Mouse (Mus musculus) forebrain, embryonic 15.5 days (tissue): ENCODE results near the gene Mrpl51. TPM values are rescaled to one million over a fixed set of nuclear protein-coding genes. Genes with fewer than 3 reads are reported as not detected.

Source experiments
- ATAC-seq: fragments of 200-750 bp; cut with Nextera tagmentation; replicated peaks from 2 replicates; pipeline ENCODE4 v1.8.0; 2017; ENCODE audit warnings: mild to moderate bottlenecking, moderate TSS enrichment, moderate library complexity
- H3K27ac ChIP-seq: fragments of 300-500 bp; sonication (generic); replicated peaks from 2 replicates; pipeline ENCODE4 v1.5.1; 2015; ENCODE audit warnings: mild to moderate bottlenecking, inconsistent platforms
- H3K27me3 ChIP-seq: fragments of 300-500 bp; sonication (generic); 2 replicates; pipeline ENCODE4 v1.6.1; 2015; ENCODE audit warnings: inconsistent platforms
- H3K36me3 ChIP-seq: fragments of 300-500 bp; sonication (generic); 2 replicates; pipeline ENCODE4 v1.6.1; 2015; ENCODE audit warnings: mild to moderate bottlenecking, inconsistent platforms
- H3K4me1 ChIP-seq: fragments of 300-500 bp; sonication (generic); 2 replicates; pipeline ENCODE4 v1.6.1; 2015; ENCODE audit warnings: inconsistent platforms
- H3K4me2 ChIP-seq: fragments of 300-500 bp; sonication (generic); replicated peaks from 2 replicates; pipeline ENCODE4 v1.6.1; 2015; ENCODE audit warnings: mild to moderate bottlenecking, inconsistent platforms
- H3K4me3 ChIP-seq: fragments of 300-500 bp; sonication (generic); 2 replicates; pipeline ENCODE4 v1.5.1; 2015; ENCODE audit warnings: mild to moderate bottlenecking, inconsistent platforms
- H3K9ac ChIP-seq: fragments of 300-500 bp; sonication (generic); replicated peaks from 2 replicates; pipeline ENCODE4 v1.6.1; 2015; ENCODE audit warnings: mild to moderate bottlenecking, inconsistent platforms
- H3K9me3 ChIP-seq: fragments of 300-500 bp; sonication (generic); 2 replicates; pipeline ENCODE4 v1.6.1; 2016; ENCODE audit warnings: inconsistent platforms
- WGBS: fragments of 180-500 bp; shearing (Covaris S2); methylation state at CpG from one replicate; pipeline ENCODE4 v1.1.7; 2015; ENCODE audit warnings: mixed read lengths; 5-methylcytosine and 5-hydroxymethylcytosine counted together
- polyA plus RNA-seq: library from polyadenylated mRNA; unstranded; fragments of >200 nt; fragmentation: Nextera tagmentation; extraction: Ambion mirVana; gene quantifications from 2 replicates; pipeline ENCODE4 v1.2.1, GENCODE M21; 2015

Mrpl51 gene
- polyA plus RNA-seq, 1 experiment from 2014 or later = 158 TPM

DNA sequence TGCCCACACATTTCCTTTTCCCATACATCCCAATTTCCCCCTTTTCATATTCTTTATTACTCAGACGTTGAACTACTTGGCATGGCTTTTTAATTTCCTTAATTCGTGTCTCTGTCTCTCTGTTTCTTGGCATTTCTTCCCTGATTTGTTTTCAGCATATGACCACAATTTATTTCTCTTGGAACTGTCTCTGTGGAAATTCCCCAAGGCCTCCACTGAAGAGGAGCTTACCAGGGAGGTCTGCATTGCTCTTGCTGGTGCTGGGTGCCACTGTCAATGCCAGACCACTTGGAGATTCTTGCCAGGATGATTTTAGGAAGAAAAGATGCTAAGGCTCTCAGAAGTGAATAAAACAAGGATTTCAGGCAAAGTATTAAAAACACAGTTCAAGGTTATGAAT lies 21.0 kb downstream of the Mrpl51 start:
- Histone ChIP-seq H3K27ac (no peak overlapping the region), H3K4me2 (no peak overlapping the region), H3K4me1 (peaks cover 5% of the 10 kb centered on the region; the same call in 1 of the 2 replicates), H3K36me3 (no peaks in the 10 kb centered on the region), H3K27me3 (0 out of 2 replicates have a peak, but pooled peaks cover 4% of the 10 kb centered on the region), H3K9ac (no peak overlapping the region), H3K4me3 (no peak overlapping the region), H3K9me3 (no peaks in the 10 kb centered on the region)
- no peak for ATAC-seq
- 46% methylated on average over 2 of the region's 2 CpGs for WGBS

DNA sequence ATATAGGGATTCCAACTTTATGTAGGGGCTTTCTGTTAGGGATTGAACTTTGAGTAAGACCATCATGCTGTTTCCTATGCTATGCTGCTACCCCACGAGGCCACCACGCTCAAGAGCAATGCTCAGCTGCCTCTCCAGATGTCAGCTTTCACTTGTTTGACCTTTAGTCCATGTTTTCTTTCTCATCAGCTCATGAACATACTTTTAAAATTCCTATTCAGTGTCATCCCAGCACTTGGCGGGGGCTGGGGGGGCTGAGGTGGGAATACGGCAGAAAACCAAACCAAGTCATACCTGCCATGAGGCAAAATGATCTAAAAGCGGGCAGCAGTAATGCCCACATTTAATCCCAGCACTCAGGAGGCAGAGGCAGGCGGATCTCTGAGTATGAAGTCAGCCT lies 21.5 kb downstream of the Mrpl51 start:
- H3K27me3 ChIP-seq = 0 out of 2 replicates have a peak, but pooled peaks cover 4% of the 10 kb centered on the region
- H3K4me3 ChIP-seq = no peak overlapping the region
- H3K4me2 ChIP-seq = no peak overlapping the region
- H3K9me3 ChIP-seq = no peaks in the 10 kb centered on the region
- H3K9ac ChIP-seq = no peak overlapping the region
- peaks cover 5% of the 10 kb centered on the region; the same call in 1 of the 2 replicates for H3K4me1 ChIP-seq
- no peaks in the 10 kb centered on the region for H3K36me3 ChIP-seq
- 78% methylated on average over 6 of the region's 6 CpGs for WGBS
- H3K27ac ChIP-seq = no peak overlapping the region
- no peak for ATAC-seq

DNA sequence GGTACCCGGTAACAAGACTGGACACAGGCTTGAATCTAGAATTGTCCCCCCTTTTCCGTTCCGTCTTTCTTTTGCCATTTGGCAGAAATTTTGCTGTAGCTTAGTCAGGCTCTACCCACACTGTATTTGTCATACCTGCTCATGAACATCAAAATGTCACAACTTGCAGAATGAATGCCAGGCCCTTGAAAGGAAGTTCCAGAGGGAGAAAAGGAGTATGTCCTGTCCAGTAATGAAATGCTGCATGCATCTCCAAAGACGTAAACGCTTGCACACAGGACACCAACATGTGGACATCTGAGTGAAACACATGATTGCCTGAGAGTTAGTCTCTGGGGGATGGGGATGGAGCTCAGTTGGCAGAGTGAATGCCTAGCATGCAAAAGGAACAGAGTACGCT lies 22.1 kb downstream of the Mrpl51 start:
- 81% methylated on average over 6 of the region's 6 CpGs for WGBS
- no peak for ATAC-seq
- no peak overlapping the region for H3K4me3 ChIP-seq

DNA sequence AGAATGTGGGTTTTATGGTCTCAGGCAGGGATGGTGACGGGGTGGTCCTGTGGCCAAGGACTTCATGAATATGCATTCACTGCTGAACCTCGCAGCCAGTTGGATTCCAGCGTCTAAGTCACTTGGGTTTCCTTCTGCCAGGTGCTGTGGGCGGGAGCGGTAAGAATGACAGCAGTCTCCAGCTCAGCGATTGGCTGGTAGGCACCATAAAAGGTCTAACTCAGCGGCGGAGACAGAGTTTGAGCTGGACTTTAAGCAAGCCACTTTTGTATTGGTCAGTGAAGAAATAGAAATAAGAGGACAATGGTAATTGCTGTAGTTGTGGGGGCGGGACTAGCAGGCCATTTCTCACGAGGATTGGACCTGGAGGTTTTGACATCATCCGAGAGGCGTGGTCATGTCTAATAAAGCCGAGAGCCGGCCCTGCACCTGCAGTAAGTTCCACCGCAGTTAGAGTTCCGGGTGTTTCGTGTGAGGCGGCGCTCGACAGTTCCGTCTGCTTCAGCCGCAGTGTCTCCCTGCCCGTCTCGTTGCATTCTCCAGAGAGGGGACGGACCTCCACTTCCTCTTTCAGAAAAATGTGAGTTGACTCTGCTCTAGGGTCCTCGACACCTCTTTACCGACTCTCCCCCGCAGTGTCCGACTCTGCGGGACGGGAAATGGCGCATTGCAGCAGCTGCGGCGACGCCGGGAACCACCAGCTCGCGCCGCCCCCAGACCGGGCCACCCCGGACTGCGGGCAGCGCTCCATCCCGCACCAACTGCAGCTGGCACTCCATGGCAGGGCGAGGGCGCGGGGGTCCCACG lies 23.8 kb downstream of the Mrpl51 start, which contains the start of gene Vamp1:
Gene Vamp1, plus strand, starts transcription at position 404 of the 807 bp plus-strand sequence.
- under 1% methylated on average over 48 of the region's 48 CpGs for WGBS
- peak within 1 kb of the TSS; percentile 63 for H3K4me3 ChIP-seq
- ATAC-seq = peak; percentile 97
- peak within 1 kb of the TSS; percentile 95 for H3K4me2 ChIP-seq
- peak within 1 kb of the TSS; percentile 66 for H3K27ac ChIP-seq
- peak within 1 kb of the TSS; percentile 69 for H3K9ac ChIP-seq
- H3K9me3 ChIP-seq = no peaks in the 10 kb centered on the region
- peaks cover 5% of the 10 kb centered on the region; the same call in 1 of the 2 replicates for H3K4me1 ChIP-seq
- H3K27me3 ChIP-seq = 0 out of 2 replicates have a peak, but pooled peaks cover 4% of the 10 kb centered on the region
- H3K36me3 ChIP-seq = no peaks in the 10 kb centered on the region

More for the DNA sequence above, 22.1 kb downstream of the Mrpl51 start:
- 0 out of 2 replicates have a peak, but pooled peaks cover 4% of the 10 kb centered on the region for H3K27me3 ChIP-seq
- H3K9me3 ChIP-seq = no peaks in the 10 kb centered on the region
- peaks cover 5% of the 10 kb centered on the region; the same call in 1 of the 2 replicates for H3K4me1 ChIP-seq
- no peaks in the 10 kb centered on the region for H3K36me3 ChIP-seq
- no peak overlapping the region for H3K27ac ChIP-seq
- H3K4me2 ChIP-seq = no peak overlapping the region
- H3K9ac ChIP-seq = no peak overlapping the region

DNA sequence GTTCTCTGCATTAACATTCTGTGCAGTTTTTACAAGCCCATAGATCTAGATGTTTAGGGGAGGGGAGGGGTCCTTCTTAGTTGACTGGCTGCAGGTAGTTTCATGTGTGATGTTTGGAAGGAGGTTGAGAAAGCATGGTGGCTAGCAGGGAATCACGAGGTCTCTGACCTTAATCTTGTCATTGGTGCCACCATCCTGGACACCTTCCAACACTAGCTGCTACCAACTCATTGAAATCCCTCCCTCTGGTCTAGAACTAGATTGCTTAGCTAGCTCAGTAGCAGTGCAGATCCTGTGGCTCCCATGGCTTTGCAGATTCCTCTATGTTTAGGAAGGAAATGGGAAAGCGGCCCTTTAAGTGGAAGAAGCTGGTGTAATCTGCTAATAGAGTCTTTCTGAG lies 25.3 kb downstream of the Mrpl51 start:
- Histone ChIP-seq H3K4me1 (peaks cover 5% of the 10 kb centered on the region; the same call in 1 of the 2 replicates), H3K4me3 (no peak overlapping the region), H3K4me2 (no peak overlapping the region), H3K9ac (no peak overlapping the region), H3K36me3 (no peaks in the 10 kb centered on the region), H3K27ac (no peak overlapping the region), H3K9me3 (no peaks in the 10 kb centered on the region), H3K27me3 (no peaks in the 10 kb centered on the region)
- 87% methylated on average over 2 of the region's 2 CpGs for WGBS
- ATAC-seq = no peak

DNA sequence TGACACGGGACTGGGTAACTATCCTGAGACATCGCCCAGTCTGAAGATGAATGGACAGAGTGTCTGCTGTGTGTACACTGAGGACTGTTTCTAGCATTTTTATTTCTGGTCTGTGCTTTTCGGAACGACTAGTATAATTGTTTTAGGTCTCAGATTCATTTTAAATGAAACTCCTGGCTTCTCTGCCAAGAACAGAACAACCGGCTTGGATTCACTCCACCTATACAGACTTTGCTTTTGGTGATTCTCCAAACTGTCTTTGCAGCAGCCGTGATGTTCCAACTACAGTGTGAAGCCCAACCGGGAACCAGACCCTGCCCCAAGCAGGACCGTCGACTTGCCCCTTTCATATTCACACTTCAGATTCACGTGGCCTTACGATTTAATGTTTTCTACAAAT lies 26.3 kb downstream of the Mrpl51 start:
- Histone ChIP-seq H3K9ac (no peak overlapping the region), H3K36me3 (no peaks in the 10 kb centered on the region), H3K4me1 (peaks cover 5% of the 10 kb centered on the region; the same call in 1 of the 2 replicates), H3K4me2 (no peak overlapping the region), H3K27me3 (no peaks in the 10 kb centered on the region), H3K27ac (no peak overlapping the region), H3K4me3 (no peak overlapping the region), H3K9me3 (no peaks in the 10 kb centered on the region)
- 85% methylated on average over 11 of the region's 11 CpGs for WGBS
- no peak for ATAC-seq

DNA sequence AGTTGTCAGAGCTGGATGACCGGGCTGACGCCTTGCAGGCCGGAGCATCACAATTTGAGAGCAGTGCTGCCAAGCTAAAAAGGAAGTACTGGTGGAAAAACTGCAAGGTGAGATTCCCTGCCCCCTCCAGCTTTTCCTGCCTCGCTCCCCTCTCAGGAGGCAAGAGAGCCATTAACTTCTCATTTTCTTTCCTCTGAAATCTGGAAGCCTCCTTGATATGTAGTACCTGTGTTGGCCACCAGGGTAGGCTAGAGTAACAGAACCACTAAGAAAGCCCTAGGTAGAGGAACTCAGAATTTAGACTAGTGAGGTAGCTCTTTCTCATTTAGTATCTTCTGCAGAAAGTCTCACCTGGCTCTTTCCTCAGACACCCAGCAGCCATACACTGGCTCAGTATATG lies 27.4 kb downstream of the Mrpl51 start:
- Histone ChIP-seq H3K27ac (no peak overlapping the region), H3K27me3 (no peaks in the 10 kb centered on the region), H3K4me2 (no peak overlapping the region), H3K9me3 (no peaks in the 10 kb centered on the region), H3K36me3 (no peaks in the 10 kb centered on the region), H3K9ac (no peak overlapping the region), H3K4me3 (no peak overlapping the region), H3K4me1 (peaks cover 5% of the 10 kb centered on the region; the same call in 1 of the 2 replicates)
- ATAC-seq = no peak
- 79% methylated on average over 4 of the region's 4 CpGs for WGBS

DNA sequence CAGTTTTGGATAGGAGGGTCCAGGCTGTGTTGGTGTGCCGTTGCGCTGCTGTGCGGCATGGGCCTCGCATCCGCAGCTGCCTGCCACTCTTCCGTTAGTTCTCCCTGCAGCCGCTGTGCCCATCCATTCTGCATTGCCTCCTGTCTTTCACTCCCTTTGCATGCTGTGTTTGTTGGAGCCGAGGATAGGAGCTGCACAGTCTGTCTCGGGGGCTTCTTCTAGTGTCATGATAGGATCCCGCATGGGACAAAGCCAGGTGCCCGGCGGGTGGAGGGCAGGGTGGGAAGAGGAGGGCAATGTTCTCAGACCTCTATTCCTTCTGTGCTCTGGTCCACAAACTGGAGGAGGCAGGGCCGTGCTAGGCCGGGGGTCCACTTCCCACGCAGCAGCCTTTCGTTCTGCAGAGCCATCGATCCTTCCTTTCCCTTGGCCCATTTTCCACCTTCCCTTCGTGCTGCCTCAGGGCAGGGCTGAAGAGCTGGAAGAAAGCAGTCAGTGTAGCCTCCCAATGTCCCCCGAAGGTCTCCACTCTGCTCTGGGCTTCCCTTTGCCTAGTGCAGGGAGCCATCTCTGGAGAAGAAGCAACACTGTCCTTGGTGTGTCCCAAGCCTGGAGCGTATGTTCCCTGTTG lies 29.6 kb downstream of the Mrpl51 start:
- H3K4me1 ChIP-seq = peaks cover under 1% of the 10 kb centered on the region; the same call in 1 of the 2 replicates
- no peak overlapping the region for H3K4me2 ChIP-seq
- no peak overlapping the region for H3K9ac ChIP-seq
- H3K4me3 ChIP-seq = no peak overlapping the region
- H3K9me3 ChIP-seq = no peaks in the 10 kb centered on the region
- no peak overlapping the region for H3K27ac ChIP-seq
- no peaks in the 10 kb centered on the region for H3K36me3 ChIP-seq
- H3K27me3 ChIP-seq = no peaks in the 10 kb centered on the region
- no peak for ATAC-seq
- WGBS = 90% methylated on average over 20 of the region's 20 CpGs

DNA sequence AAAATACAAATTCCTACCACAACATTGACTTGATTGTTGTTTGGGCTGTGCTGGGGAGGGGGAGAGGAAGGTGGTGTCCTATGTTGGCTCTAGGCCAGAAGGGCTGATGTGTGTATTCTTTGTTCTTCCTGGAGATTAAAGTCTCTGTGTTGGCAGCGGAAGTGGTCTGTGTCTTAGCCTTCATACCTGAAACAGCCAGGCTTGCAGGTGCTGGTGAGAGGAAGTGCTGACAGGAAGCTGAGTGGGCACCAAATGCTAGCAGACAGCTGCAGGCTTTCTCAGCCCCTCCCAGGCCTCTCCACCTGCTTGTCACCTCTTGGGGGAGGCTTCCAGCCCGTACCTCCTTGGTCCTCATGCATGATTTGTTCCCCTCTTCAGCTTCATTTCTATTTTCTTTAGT lies 30.5 kb downstream of the Mrpl51 start:
- no peak for ATAC-seq
- no peak overlapping the region for H3K4me2 ChIP-seq
- no peak overlapping the region for H3K9ac ChIP-seq
- no peaks in the 10 kb centered on the region for H3K27me3 ChIP-seq
- H3K9me3 ChIP-seq = no peaks in the 10 kb centered on the region
- no peak overlapping the region for H3K27ac ChIP-seq
- no peaks in the 10 kb centered on the region for H3K36me3 ChIP-seq
- no peaks in the 10 kb centered on the region for H3K4me1 ChIP-seq
- no peak overlapping the region for H3K4me3 ChIP-seq
- WGBS = 60% methylated on average over 2 of the region's 2 CpGs

DNA sequence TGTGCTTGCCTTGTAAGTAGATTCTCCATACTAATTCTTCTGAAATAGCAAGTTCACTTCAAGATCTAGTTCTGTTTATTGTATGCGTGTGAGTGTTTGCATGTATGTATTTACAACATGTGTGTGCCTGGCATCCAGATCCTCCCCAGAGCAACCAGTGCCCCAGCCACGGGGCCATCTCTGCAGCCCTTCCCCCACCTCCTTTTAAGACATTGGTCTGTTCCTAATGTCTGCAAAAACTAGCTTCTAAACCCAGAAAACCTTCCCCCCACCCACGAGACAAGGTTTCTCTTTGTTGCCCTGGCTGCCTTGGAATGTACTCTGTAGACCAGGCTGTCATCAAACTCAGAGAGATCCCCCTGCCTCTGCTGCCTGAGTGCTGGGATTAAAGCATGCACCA lies 31.0 kb downstream of the Mrpl51 start:
- H3K9ac ChIP-seq = no peak overlapping the region
- no peaks in the 10 kb centered on the region for H3K27me3 ChIP-seq
- H3K36me3 ChIP-seq = no peaks in the 10 kb centered on the region
- no peaks in the 10 kb centered on the region for H3K9me3 ChIP-seq
- H3K27ac ChIP-seq = no peak overlapping the region
- no peak for ATAC-seq
- no peak overlapping the region for H3K4me3 ChIP-seq
- H3K4me1 ChIP-seq = no peaks in the 10 kb centered on the region
- WGBS = 84% methylated on average over 3 of the region's 3 CpGs
- no peak overlapping the region for H3K4me2 ChIP-seq

DNA sequence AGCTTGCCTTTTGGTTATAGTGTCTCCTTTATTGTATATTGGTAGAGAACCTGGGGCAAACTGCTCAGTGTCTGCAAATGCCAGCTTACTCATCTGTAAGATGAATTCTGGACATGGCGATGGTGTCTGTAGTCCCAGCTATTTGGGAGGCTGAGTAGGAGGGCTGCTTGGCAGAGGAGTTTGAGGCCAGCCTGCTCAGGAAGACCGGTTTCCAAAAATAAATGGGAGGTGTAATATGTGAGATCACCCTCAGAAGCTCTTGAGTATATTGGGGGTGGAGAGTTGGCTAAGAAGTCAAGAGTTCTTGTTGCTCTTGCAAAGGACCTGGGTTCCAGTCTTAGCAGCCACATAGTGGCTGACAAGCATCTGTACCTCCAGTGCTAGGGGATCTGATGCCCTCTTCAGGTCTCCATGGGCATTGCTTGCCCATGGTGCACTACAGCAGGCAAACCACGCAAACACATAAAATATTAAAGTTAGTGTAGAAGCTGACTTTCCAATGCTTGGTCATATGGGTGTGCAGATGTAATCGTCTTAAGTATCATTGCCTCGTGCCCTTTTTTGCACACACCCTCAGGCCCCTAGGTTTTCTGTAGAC lies 34.0 kb downstream of the Mrpl51 start:
- Histone ChIP-seq H3K27me3 (no peaks in the 10 kb centered on the region), H3K4me3 (no peak overlapping the region), H3K4me1 (no peaks in the 10 kb centered on the region), H3K27ac (no peak overlapping the region), H3K9me3 (no peaks in the 10 kb centered on the region), H3K9ac (no peak overlapping the region), H3K4me2 (no peak overlapping the region), H3K36me3 (no peaks in the 10 kb centered on the region)
- 80% methylated on average over 5 of the region's 5 CpGs for WGBS
- ATAC-seq = no peak

DNA sequence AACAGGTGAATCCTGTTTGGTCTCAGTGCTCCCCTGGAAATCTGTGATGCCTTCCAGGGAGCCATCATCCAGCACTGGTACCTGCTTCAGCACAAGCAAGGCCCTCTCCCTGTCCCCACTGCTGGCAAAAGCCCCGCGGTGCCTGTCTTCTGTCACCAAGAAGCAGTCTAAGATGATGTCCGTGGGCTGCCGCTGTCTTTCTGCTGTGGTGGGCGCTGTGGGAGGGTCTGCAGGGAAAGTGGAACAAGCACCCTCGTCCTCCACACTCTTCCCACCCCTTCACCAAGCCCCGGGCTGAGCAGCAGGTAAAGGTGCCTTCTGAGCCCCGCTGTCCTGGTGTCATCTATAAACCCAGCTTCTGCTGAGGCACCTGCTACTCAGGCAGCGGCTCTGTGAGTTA lies 39.0 kb downstream of the Mrpl51 start:
- ATAC-seq = peak; percentile 26; the same call in 1 of the 2 replicates
- H3K4me1 ChIP-seq = peaks cover 12% of the 10 kb centered on the region
- H3K4me2 ChIP-seq = peak overlapping the region; percentile 75; the same call in 1 of the 2 replicates
- H3K4me3 ChIP-seq = no peak overlapping the region
- whole genome bisulfite sequencing = 66% methylated on average over 9 of the region's 9 CpGs
- no peaks in the 10 kb centered on the region for H3K36me3 ChIP-seq
- H3K27me3 ChIP-seq = no peaks in the 10 kb centered on the region
- no peak overlapping the region for H3K9ac ChIP-seq
- H3K27ac ChIP-seq = no peak overlapping the region
- no peaks in the 10 kb centered on the region for H3K9me3 ChIP-seq
